Mouse (Mus musculus) heart, embryonic 10.5 days (tissue): ENCODE results near the gene Zfp646. TPM values are rescaled to one million over a fixed set of nuclear protein-coding genes. Genes with fewer than 3 reads are reported as not detected.

Experiments used
- DNase-seq: peaks from one replicate; pipeline ENCODE4 v3.0.0-alpha.2; 2017; ENCODE audit warnings: low spot score
- H3K27ac ChIP-seq: fragments of 300-500 bp; sonication (generic); 2 replicates; pipeline ENCODE4 v1.5.1; 2016; ENCODE audit warnings: mild to moderate bottlenecking
- H3K27me3 ChIP-seq: fragments of 300-500 bp; sonication (generic); 2 replicates; pipeline ENCODE4 v1.6.1; 2016; ENCODE audit warnings: mild to moderate bottlenecking; ENCODE audit not compliant: poor library complexity, insufficient read depth, severe bottlenecking
- H3K36me3 ChIP-seq: fragments of 300-500 bp; sonication (generic); 2 replicates; pipeline ENCODE4 v1.6.1; 2016; ENCODE audit warnings: mild to moderate bottlenecking, moderate library complexity
- H3K4me1 ChIP-seq: fragments of 300-500 bp; sonication (generic); 2 replicates; pipeline ENCODE4 v1.6.1; 2016; ENCODE audit warnings: mild to moderate bottlenecking
- H3K4me3 ChIP-seq: fragments of 300-500 bp; sonication (generic); 2 replicates; pipeline ENCODE4 v1.5.1; 2016; ENCODE audit warnings: mild to moderate bottlenecking, moderate library complexity
- H3K9me3 ChIP-seq: fragments of 300-500 bp; sonication (generic); 2 replicates; pipeline ENCODE4 v1.6.1; 2016; ENCODE audit warnings: mild to moderate bottlenecking, moderate library complexity
- WGBS: fragments of 180-500 bp; shearing (Covaris S2); methylation state at CpG from one replicate; pipeline ENCODE4 v1.1.7; 2016; 5-methylcytosine and 5-hydroxymethylcytosine counted together
- polyA plus RNA-seq: library from polyadenylated mRNA; unstranded; fragments of >200 nt; fragmentation: Nextera tagmentation; extraction: Ambion mirVana; gene quantifications from 2 replicates; pipeline ENCODE4 v1.2.1, GENCODE M21; 2016

Gene Zfp646
- polyA plus RNA-seq, 1 experiment from 2014 or later: 11.7 TPM

GRCm38 (mm10) chr7:127869149-127869810 lies 6.7 kb upstream of the Zfp646 start:
- peaks cover 55% of the 10 kb centered on the region for H3K36me3 ChIP-seq
- H3K27ac ChIP-seq: no peak overlapping the region
- H3K27me3 ChIP-seq: no peaks in the 10 kb centered on the region
- H3K9me3 ChIP-seq: no peaks in the 10 kb centered on the region
- no peak for DNase-seq
- peaks cover 7% of the 10 kb centered on the region for H3K4me1 ChIP-seq
- WGBS: 85% methylated on average over 3 of the region's 3 CpGs
- no peak overlapping the region for H3K4me3 ChIP-seq

DNA sequence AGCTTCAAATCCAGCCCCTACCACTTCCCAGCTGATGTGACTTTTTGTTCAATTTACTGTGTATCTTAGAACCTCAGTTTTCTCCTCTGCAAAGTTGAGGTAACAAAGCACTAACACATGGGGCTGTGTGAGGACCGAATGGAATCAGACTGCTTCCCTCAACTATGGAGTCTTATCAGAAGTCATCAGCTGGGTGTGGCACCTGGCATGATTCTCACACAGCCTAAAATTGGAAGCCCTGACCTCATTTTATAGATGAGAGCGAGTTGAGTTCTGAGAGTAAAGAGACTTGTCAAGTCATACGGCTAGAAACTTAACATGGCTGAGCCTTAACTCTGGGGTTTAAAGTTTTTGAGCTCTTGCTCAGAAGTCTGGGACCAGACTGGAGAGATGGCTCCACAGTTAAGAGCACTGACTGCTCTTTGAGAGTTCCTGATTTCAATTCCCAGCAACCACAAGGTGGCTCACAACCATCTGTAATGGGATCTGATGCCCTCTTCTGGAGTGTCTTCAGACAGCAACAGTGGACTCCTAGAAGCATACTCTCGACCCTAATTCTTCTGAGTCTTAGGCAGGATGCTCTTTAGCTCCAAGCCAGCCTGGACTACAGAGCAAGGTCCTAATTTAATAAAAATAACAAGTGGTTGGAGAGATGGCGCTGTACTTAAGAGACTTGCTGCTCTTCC lies 5.7 kb upstream of the Zfp646 start:
- peaks cover 53% of the 10 kb centered on the region for H3K36me3 ChIP-seq
- H3K27me3 ChIP-seq: no peaks in the 10 kb centered on the region
- peaks cover 11% of the 10 kb centered on the region for H3K4me1 ChIP-seq
- no peak for DNase-seq
- no peak overlapping the region for H3K4me3 ChIP-seq
- H3K27ac ChIP-seq: no peak overlapping the region
- WGBS: 81% methylated on average over 5 of the region's 5 CpGs
- H3K9me3 ChIP-seq: no peaks in the 10 kb centered on the region

DNA sequence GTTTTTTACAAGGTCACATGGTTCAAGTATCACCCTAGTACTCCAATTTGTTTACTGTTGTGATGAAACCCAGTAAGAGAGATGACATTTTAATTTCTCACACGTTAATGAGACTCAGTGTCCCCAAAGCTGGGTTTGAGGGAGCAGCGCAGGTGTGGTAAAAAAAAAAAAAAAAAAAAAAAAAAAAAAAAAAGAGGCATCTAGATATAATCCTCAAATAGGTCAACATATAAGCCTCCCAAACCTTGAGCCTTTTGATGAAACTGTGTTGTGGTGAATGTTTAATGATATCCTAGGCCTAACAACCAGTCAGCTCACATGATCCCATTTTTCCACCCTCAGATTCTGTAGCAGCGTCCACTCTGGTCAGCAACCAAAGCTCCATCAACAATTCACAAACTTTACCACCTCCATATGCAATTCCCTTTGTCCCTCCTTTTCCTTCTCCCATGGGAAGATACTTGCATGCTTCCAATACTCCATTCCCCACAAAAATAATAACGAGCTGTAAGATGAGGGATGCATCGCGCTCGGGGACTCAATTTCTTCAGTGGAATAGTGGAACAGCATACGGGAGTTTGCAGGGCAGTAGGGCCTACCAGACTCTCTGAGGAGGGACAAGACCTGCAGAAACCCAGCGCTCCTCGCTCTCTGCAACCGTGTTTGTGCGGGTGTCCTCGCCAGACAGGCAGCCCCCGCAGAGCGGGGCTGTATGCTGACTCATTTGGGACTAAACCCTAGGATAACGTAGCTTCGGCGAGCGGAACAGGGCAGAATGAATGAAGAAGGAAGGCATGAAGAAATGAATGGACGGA lies 1.0 kb upstream of the Zfp646 start:
- H3K4me1 ChIP-seq: peaks cover 18% of the 10 kb centered on the region
- H3K4me3 ChIP-seq: peak overlapping the region; percentile 92
- 5% methylated on average over 20 of the region's 20 CpGs for WGBS
- peak overlapping the region; percentile 98 for H3K27ac ChIP-seq
- no peaks in the 10 kb centered on the region for H3K9me3 ChIP-seq
- H3K27me3 ChIP-seq: no peaks in the 10 kb centered on the region
- H3K36me3 ChIP-seq: peaks cover 40% of the 10 kb centered on the region
- DNase-seq: no peak

DNA sequence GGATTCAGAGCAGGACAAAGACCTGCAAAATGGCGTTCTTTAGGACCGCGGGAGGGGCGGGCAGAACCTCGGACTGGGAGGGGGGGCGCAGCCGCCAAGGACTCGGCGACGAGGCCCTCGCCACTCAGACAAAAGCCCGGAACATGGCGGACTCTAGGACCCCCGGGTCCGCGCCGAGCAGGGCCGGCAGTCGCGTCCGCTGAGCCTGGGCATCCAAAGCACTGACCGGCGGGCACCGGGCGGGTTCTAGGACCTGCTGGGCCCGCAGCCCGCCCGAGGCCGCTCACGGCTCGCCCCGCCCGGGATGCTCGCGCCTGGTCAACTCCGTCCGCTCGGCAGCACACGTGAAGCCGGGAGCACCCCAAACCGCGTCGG lies 407 bp upstream of the Zfp646 start:
- Histone ChIP-seq H3K36me3 (peaks cover 40% of the 10 kb centered on the region), H3K4me3 (peak overlapping the region; percentile 92), H3K4me1 (peaks cover 18% of the 10 kb centered on the region), H3K27me3 (no peaks in the 10 kb centered on the region), H3K27ac (peak overlapping the region; percentile 98), H3K9me3 (no peaks in the 10 kb centered on the region)
- under 1% methylated on average over 42 of the region's 43 CpGs for WGBS
- DNase-seq: peak; percentile 97

GRCm38 (mm10) chr7:127876467-127877348 lies 687 bp downstream of the Zfp646 start, which contains the start of gene Zfp668:
Gene Zfp668 (minus strand): TSS chr7:127876828.
- peaks cover 46% of the 10 kb centered on the region for H3K36me3 ChIP-seq
- WGBS: under 1% methylated on average over 60 of the region's 60 CpGs
- DNase-seq: peak; percentile 96
- H3K4me1 ChIP-seq: peaks cover 18% of the 10 kb centered on the region
- H3K27ac ChIP-seq: peak within 1 kb of the TSS; percentile 98
- no peaks in the 10 kb centered on the region for H3K27me3 ChIP-seq
- H3K9me3 ChIP-seq: no peaks in the 10 kb centered on the region
- peak within 1 kb of the TSS; percentile 92 for H3K4me3 ChIP-seq

- 93% methylated on average over 9 of the region's 9 CpGs for WGBS
- Histone ChIP-seq H3K27me3 (no peaks in the 10 kb centered on the region), H3K4me3 (no peak overlapping the region), H3K4me1 (peaks cover 31% of the 10 kb centered on the region), H3K9me3 (no peaks in the 10 kb centered on the region), H3K27ac (no peak overlapping the region), H3K36me3 (peaks cover 62% of the 10 kb centered on the region)
- DNase-seq: no peak
These were observed 3.3 kb downstream of the Zfp646 start for GRCm38 (mm10) chr7:127879301-127879700.

DNA sequence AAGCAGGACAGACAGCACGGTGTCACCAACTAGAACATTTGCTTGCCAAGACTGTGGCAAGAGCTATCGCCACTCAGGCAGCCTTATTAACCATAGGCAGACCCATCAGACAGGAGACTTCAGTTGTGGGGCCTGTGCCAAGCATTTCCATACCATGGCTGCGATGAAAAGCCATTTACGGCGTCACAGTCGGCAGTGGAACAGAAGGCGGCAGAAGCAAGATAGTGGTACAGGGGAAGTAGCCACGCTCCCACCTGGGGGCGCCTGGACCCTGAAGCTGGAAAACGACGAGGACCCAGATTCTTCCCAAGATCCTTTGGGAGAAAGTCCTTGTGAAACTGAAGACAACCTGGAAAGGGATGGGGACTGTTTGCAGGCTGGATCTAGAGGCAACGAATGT lies 4.4 kb downstream of the Zfp646 start:
- H3K36me3 ChIP-seq: peaks cover 72% of the 10 kb centered on the region
- no peaks in the 10 kb centered on the region for H3K9me3 ChIP-seq
- no peaks in the 10 kb centered on the region for H3K27me3 ChIP-seq
- WGBS: 85% methylated on average over 12 of the region's 12 CpGs
- DNase-seq: no peak
- no peak overlapping the region for H3K27ac ChIP-seq
- peaks cover 28% of the 10 kb centered on the region for H3K4me1 ChIP-seq
- H3K4me3 ChIP-seq: no peak overlapping the region

DNA sequence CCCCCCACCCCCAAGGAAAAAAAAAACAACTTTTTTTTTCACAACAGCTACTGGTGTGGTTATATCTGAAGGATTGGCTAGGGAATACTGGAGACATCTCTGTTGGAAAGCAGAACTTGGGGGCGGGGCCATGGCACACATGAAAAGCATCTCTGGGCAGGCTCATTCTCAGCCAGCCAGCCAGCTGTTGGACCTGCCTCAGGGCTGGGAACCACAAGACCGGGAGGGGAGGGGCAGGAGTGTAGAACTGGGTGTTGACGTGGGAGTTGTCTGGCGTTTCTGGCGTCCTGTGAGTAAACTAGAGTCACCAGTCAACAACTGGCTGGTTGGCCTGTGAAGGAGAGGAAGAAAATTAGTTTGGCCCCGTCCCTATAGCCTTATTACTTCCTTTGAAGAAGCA lies 9.9 kb downstream of the Zfp646 start:
- Histone ChIP-seq H3K4me3 (no peak overlapping the region), H3K27me3 (no peaks in the 10 kb centered on the region), H3K9me3 (no peaks in the 10 kb centered on the region), H3K36me3 (peaks cover 92% of the 10 kb centered on the region), H3K27ac (no peak overlapping the region), H3K4me1 (peaks cover 21% of the 10 kb centered on the region)
- DNase-seq: no peak
- 69% methylated on average over 6 of the region's 6 CpGs for WGBS

GRCm38 (mm10) chr7:127886551-127886950 lies 10.5 kb downstream of the Zfp646 start:
- Histone ChIP-seq H3K36me3 (peaks cover 86% of the 10 kb centered on the region), H3K4me1 (peaks cover 21% of the 10 kb centered on the region), H3K27ac (no peak overlapping the region), H3K27me3 (no peaks in the 10 kb centered on the region), H3K4me3 (no peak overlapping the region), H3K9me3 (no peaks in the 10 kb centered on the region)
- WGBS: 91% methylated on average over 6 of the region's 6 CpGs
- DNase-seq: no peak

DNA sequence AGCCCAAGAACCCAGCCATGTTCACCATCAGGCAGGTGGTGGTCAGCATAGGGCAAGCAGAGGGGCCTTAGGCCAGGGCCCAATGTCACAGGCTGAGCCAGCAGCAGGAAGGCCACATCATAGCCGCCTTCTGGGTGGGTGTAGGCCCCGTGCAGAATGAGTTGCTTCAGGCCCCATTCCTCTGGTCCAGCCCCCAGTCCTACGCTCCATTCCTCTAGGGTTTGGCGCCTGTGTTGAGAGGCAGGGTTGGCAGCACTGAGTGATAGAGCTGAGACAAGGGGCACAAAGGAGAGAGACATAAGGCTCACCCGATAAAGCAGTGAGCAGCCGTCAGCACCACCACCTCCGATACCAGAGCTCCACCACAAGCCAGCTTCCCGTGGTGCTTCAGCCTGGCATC lies 11.2 kb downstream of the Zfp646 start:
- peaks cover 20% of the 10 kb centered on the region for H3K4me1 ChIP-seq
- DNase-seq: no peak
- no peak overlapping the region for H3K4me3 ChIP-seq
- H3K9me3 ChIP-seq: no peaks in the 10 kb centered on the region
- 83% methylated on average over 8 of the region's 8 CpGs for WGBS
- H3K27me3 ChIP-seq: no peaks in the 10 kb centered on the region
- H3K27ac ChIP-seq: no peak overlapping the region
- H3K36me3 ChIP-seq: peaks cover 83% of the 10 kb centered on the region

GRCm38 (mm10) chr7:127887781-127888180 lies 11.8 kb downstream of the Zfp646 start:
- H3K4me3 ChIP-seq: no peak overlapping the region
- H3K4me1 ChIP-seq: peaks cover 15% of the 10 kb centered on the region
- H3K36me3 ChIP-seq: peaks cover 83% of the 10 kb centered on the region
- no peak overlapping the region for H3K27ac ChIP-seq
- H3K9me3 ChIP-seq: no peaks in the 10 kb centered on the region
- no peaks in the 10 kb centered on the region for H3K27me3 ChIP-seq
- DNase-seq: no peak
- WGBS: 77% methylated on average over 3 of the region's 3 CpGs

GRCm38 (mm10) chr7:127888821-127889220 lies 12.8 kb downstream of the Zfp646 start:
- peaks cover 5% of the 10 kb centered on the region for H3K4me1 ChIP-seq
- no peak for DNase-seq
- no peaks in the 10 kb centered on the region for H3K27me3 ChIP-seq
- H3K9me3 ChIP-seq: no peaks in the 10 kb centered on the region
- peaks cover 80% of the 10 kb centered on the region for H3K36me3 ChIP-seq
- no peak overlapping the region for H3K4me3 ChIP-seq
- no peak overlapping the region for H3K27ac ChIP-seq
- 75% methylated on average over 3 of the region's 3 CpGs for WGBS
